ENCODE assay signal across 28 mouse cellular contexts in genomic region chr2:69121681-69122080, GRCm38 (mm10). TPM values are rescaled to one million over a fixed set of nuclear protein-coding genes. Genes with fewer than 3 reads are reported as not detected.
DNase-seq lines count a peak whose midpoint lies in the region; ATAC-seq and TF ChIP-seq lines count a peak whose summit lies in the region.
"Had no signal": no experiment of that assay in that cellular context is flagged by ENCODE, and none has a peak within 500 bp of the region (broad histone marks: within the 10 kb centered on the region; RNA-seq: fewer than 3 reads in every experiment).

No protein-coding gene starts in this region.

- no peaks in the 10 kb centered on the region for H3K27me3 ChIP-seq in Patski
- no peaks in the 10 kb centered on the region for H3K27me3 ChIP-seq in limb, embryonic 10.5 days (ENCODE audit: low read depth, poor library complexity, severe bottlenecking)
- H3K27me3 ChIP-seq: CH12.LX; embryonic facial prominence, embryonic 13.5 days; embryonic facial prominence, embryonic 15.5 days; forebrain, embryonic 12.5 days had no signal

- H3K4me1 ChIP-seq in limb, embryonic 10.5 days, result no peaks in the 10 kb centered on the region
- H3K4me1 ChIP-seq: embryonic facial prominence, embryonic 13.5 days; embryonic facial prominence, embryonic 15.5 days had no signal

- no peak overlapping the region for H3K4me3 ChIP-seq in limb, embryonic 10.5 days
- H3K4me3 ChIP-seq: embryonic facial prominence, embryonic 13.5 days; embryonic facial prominence, embryonic 15.5 days; forebrain, embryonic 10.5 days; forebrain, embryonic 12.5 days had no signal

- no peaks in the 10 kb centered on the region for H3K36me3 ChIP-seq in limb, embryonic 10.5 days
- H3K36me3 ChIP-seq: embryonic facial prominence, embryonic 13.5 days; embryonic facial prominence, embryonic 15.5 days; forebrain, embryonic 10.5 days; forebrain, embryonic 12.5 days; G1E had no signal

- in situ Hi-C loops in Patski (cut with MboI; ENCODE audit: low pct_unique_long_range_greater_than_20kb), result loop anchor here (25.0 kb wide), 2 partner anchors 316 to 559 kb away; no protein-coding TSS in a partner anchor

- H3K9me3 ChIP-seq in limb, embryonic 10.5 days (replicated peaks), result no peaks in the 10 kb centered on the region
- H3K9me3 ChIP-seq: embryonic facial prominence, embryonic 13.5 days; embryonic facial prominence, embryonic 15.5 days; forebrain, embryonic 10.5 days; forebrain, embryonic 12.5 days; G1E had no signal

- 90% methylated on average over 4 of the region's 4 CpGs for WGBS in limb, embryonic 10.5 days

- TF ChIP-seq CTCF in Patski (IDR thresholded peaks at IDR 0.05), result peak; percentile 7

- CTCF ChIA-PET in Patski (lab: Charles Lee), result no interaction called here

- POLR2A ChIA-PET in Patski (lab: Charles Lee), result no interaction called here

- intact Hi-C loops in left cerebral cortex, postnatal 4 days (cut with DNase I), result no loop called here

- no peak for ATAC-seq in Patski
- ATAC-seq: CD4-positive, CD25-positive, alpha-beta regulatory T cell, adult 4 months; forebrain, embryonic 14.5 days; forebrain, embryonic 16.5 days had no signal

- DNase-seq in heart, adult 11 months, result peak; percentile 15
- DNase-seq in heart, adult 18-20 months, result no peak
- DNase-seq in Muller cell, postnatal 12 days (ENCODE audit: inconsistent ontology term), result peak; percentile 14
- DNase-seq in Patski (ENCODE audit: low read depth, low spot score), result no peak
- peak; percentile 19 for DNase-seq in fibroblast of lung, adult 2 months (ENCODE audit: low read depth)
- no peak for DNase-seq in limb, embryonic 10.5 days (ENCODE audit: low spot score)
- no peak for DNase-seq in right cerebral cortex, adult 18-20 months
- no peak for DNase-seq in left cerebral cortex, postnatal 4 days
- DNase-seq: adrenal gland, adult 2 months; adrenal gland, postnatal 10 days; adrenal gland, postnatal 25 days; B cell, adult 2 months; cerebellum, adult 11 months; cerebellum, adult 18-20 months; cerebellum, adult 8-10 months; cerebellum, adult 9-11 months; cerebellum, postnatal 14 days; cerebellum, postnatal 36 days; embryo, embryonic 11 days had no signal

- H3K27ac ChIP-seq in limb, embryonic 10.5 days, result no peak overlapping the region
- H3K27ac ChIP-seq: embryonic facial prominence, embryonic 13.5 days; embryonic facial prominence, embryonic 15.5 days; forebrain, embryonic 10.5 days; forebrain, embryonic 12.5 days had no signal

RNA-seq across cellular contexts. Expression of gene Nostrin, which starts 13.9 kb away (rescaled TPM):
- total RNA-seq in heart, adult 18-20 months (2021), result 1 to 10 TPM; 5.8 to 7.0 TPM
- polyA plus RNA-seq in Patski (2021), result 0.10 TPM
- 0.98 and 1.4 TPM in 2 replicates for polyA plus RNA-seq in limb, embryonic 10.5 days (2016; fragmentation: Nextera tagmentation; extraction: Ambion mirVana)
- 1 to 10 TPM; 2.8 to 3.6 TPM for total RNA-seq in left cerebral cortex, postnatal 4 days (2021)
- polyA plus RNA-seq: G1E had no signal

Comparison
In these comparisons a context has a peak if more than half of its experiments do, and no peak if none do; other contexts are left out.
1. DNase-seq: peak in heart, adult 11 months (single experiment), Muller cell, postnatal 12 days (single experiment) and fibroblast of lung, adult 2 months (single experiment); none in heart, adult 18-20 months (0 of 2), Patski (single experiment), limb, embryonic 10.5 days (single experiment), right cerebral cortex, adult 18-20 months (single experiment) and left cerebral cortex, postnatal 4 days (single experiment).